Mouse (Mus musculus) monocyte, adult 2 months (primary cell): ENCODE data around the gene Fem1a.

Experiments
- DNase-seq, 2 experiments: peaks; one replicate each; pipeline ENCODE4 v3.0.0; 2022; ENCODE audit warnings: low spot score in 2 of 2, low read depth in 1 of 2

The Fem1a gene

GRCm38 (mm10) chr17:56277567-56277893, 20.9 kb downstream of the Fem1a start:
- no peak for DNase-seq

DNA sequence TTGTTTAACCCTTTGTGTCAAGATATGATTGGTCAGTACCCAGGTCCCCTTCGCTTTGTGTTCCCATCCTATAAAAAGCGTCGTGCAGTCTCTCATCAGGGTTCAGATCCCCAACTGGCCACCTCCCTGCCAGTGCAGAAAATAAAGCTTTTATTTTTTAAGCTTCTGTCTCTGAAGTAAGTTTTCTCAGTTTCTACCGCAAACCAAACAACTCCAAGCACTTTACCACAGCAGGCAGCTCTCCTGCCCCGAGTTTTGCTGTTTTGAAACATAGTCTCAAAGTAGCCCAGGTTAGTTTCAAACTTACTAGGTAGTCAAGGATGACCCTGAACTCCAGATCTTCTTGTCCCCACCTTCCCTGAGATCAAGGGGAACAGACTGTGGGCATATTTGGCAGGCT, 21.7 kb downstream of the Fem1a start:
- no peak for DNase-seq

- no peak for DNase-seq
Observed at GRCm38 (mm10) chr17:56279481-56280155, 23.0 kb downstream of the Fem1a start.

DNA sequence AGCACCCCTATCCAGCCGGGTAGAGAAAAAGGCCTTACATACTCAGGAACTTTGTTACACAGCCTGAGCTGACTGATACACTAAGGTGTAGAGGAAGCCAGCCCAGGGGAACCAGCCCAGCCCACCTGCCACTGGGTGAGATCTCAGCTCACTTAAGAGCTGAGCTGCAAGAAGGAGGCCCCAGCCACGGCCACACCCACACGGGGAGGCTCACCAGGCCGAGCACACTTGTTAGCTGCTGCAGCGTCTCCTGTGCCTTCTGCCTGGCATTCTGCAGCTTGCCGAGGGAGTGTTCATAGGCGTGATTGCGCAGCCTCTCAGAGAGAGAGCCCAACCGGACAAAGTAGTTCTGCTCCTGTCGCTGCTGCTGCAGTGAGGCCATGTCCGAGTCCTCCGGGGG, 24.6 kb downstream of the Fem1a start:
- DNase-seq = no peak

DNA sequence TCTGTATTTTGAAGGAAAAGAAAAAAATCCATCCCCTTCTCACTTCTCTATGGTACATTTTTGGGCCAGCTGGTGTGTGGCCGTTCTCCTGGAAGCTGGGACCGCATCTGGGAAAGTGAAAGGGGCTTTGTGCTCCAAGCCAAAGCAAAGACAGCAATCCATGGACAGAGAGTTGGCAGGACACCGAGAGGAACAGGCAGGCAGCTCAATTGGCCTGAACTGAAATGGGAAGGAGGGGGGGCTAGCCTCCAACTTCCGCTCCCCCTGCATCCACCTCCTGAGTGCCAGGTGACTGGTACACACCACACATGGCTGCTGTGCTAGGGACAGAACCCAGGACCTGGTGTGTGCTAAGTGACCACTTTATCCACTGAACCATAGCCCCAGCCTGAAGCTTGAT, 26.2 kb downstream of the Fem1a start:
- no peak for DNase-seq

GRCm38 (mm10) chr17:56283316-56283715, 26.7 kb downstream of the Fem1a start:
- no peak for DNase-seq

DNA sequence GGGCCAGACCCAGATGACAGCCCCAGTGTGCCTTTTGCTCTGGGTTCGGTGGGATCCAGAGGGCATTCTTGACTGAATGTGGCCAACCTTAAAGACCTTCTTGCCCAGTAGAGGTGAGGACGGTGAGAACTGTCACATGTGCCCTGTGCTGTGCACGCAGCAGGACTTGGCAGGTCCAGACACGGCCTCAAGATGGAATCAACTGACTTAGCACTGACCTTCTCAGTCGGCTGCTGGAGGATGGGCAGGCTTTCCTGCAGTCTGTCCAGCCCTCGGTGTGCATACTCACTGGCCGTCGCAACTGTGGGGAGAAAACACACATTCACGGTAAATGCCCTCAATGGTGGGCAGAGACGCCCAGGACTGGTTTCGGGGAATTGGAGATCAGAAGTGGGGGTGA, 29.4 kb downstream of the Fem1a start:
- no peak for DNase-seq

GRCm38 (mm10) chr17:56287830-56288229, 31.2 kb downstream of the Fem1a start:
- DNase-seq = no peak

DNA sequence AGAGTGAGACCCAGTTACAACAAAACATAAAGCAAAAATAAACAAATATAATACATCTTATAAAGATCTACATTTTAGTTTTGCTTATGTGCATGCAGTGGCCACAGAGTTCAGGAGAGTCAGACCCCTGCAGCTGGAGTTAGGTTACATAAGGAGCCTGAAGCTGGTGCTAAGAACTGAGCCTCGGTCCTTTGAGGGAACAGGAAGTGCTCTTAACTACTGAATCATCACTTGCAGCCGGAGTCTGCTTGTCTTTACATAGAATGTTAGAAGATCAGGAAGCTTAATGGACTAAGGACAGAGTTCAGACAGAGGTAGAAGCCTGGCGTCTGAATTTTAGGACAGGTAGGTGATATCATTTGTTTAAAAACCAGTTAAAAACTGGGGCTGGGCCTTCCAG, 32.3 kb downstream of the Fem1a start:
- DNase-seq = no peak

GRCm38 (mm10) chr17:56289371-56290331, 33.0 kb downstream of the Fem1a start:
- DNase-seq = no peak

DNA sequence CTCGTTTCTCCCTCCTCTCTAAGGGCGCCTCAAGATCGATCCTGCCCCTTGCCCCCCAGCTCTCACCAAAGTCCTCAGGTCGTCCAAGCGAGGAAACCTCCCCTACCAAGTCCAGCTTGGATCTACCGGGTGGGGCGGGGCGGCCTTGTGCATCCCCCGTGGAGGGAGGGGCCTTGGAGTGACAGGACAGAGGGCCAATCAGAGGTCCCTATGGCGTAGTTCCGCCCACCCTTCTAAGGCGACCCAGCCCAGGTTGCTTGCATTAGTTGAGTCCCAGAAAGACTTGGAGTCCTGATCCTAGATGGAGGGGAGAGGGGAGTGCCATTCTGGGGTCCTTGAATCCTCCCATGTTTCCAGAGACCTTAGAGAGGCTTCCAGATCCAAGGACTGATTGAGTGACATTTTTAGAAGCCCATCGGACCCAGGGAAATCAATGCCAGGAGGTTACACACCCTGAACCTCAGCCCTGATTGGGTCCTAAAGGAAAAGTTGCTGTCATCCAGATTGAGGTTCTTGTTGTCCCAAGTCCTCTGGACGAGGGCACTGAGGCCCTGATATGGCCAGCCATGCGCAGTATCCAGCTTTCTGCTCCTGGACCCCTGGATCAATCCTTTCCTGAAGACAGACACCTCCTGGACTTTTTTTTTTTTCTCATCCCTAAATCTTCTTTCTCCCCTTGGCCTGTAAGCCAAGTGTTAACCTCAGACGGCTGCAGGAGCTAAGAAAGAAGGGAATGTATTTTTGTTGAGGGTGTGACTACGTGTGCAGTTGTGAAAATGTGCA, 34.0 kb downstream of the Fem1a start:
- DNase-seq = peak; percentile 70 to 82

DNA sequence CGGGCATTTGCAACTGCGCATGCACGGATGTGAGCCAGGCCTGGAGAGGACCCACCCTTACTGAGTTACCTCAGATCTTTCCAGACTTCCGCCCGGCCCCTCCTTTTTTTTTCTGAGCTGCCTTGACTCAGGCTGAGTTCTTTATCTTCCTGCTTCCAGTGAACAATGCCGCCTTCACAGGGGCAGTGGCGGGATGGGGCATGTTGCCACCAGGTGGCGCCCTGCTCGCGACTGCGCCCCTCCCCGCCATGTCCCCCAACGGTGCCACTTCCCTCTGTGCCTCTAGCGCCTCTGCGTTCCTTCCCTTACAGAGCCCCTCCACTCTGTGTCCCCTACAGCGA, 34.5 kb downstream of the Fem1a start:
- peak; percentile 81 to 86 for DNase-seq

DNA sequence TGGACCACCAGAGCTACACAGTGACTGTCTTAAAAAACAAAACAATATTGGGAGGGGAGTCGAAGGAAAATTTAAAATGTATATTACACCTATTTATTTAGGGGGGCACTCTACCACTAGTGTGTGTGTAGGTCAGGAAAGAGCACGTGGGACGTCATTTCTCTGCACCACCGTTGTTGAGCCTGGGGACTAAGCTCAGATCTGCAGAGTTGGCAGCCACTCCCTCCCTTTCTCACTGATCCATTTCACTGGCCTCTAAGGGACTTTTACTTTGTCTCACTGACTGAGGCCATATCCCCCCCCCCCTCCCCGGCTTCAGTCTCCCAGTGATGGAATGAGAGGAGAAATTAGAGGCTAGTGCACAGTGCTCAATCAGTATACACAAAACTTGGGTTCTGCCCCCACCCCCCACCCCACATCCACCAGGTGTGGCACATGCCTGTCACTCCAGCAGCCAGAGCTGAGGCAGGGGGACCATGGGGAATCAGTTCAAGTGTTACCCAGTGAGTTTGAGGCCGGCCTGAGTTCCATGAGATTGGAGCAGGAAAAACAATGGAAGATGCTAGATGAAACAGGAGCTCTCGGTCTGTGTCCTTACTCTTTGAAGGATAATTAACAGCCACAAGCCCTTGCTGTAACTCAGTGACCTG, 35.3 kb downstream of the Fem1a start:
- DNase-seq = no peak

DNA sequence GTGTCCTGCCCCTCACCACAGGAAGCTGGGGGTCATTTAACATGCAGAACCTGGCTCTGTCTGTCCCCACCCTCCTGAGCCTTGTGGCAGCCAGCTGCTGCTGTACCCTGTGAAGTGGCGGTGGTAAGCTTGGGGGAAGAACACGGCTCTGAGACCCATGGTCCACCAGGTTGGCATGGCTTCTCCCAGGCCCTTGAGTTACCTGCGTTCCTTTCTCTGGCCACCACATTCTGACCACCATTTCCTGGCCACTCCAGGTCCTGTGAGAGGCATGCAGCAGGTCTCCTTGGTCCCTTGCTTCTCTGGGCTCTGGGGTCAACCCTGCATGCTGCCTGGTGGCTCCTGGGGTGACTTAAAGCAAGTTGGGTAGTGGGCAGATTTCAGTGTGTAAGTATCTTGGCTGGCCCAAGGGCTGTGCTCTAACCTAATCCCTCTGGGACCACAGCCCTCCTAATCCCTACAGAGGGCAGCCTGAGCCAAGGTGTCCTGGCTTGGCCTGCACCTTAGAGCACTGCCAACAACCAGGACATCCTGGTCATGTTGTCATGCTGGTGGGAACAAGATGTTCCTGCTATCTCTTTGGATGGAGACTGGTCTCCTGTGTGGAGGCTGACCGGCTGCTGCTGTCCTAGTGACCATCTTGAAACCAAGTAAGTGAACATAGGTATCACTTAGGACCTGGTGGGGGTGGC, 36.1 kb downstream of the Fem1a start, which contains the start of gene Plin3:
Plin3 (minus strand) TSS at position 343 of the 692 bp plus-strand sequence.
- DNase-seq = no peak

GRCm38 (mm10) chr17:56293291-56293690, 36.7 kb downstream of the Fem1a start:
- no peak for DNase-seq

- DNase-seq = no peak
Observed at GRCm38 (mm10) chr17:56294241-56294640, 37.6 kb downstream of the Fem1a start.

DNA sequence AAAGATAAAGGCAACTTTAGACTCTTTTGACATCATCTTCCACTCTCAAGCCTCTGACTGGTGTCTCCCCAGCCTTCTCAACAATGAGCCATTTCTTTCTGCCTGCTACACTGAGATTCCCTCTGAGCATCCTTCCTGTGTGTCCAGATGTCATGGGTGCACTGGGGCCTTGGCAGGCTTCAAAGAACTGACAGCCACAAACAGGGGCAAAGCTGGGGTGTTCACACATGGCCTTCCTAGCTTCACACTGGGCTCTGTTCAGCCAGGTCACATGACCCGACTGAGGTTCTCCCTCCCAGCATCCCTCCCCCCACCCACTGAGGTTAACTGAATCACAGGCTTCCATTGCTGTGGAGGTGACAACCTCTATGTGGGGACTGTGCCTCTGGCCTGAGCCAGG, 39.6 kb downstream of the Fem1a start:
- no peak for DNase-seq

GRCm38 (mm10) chr17:56298238-56298637, 41.6 kb downstream of the Fem1a start:
- DNase-seq = no peak

DNA sequence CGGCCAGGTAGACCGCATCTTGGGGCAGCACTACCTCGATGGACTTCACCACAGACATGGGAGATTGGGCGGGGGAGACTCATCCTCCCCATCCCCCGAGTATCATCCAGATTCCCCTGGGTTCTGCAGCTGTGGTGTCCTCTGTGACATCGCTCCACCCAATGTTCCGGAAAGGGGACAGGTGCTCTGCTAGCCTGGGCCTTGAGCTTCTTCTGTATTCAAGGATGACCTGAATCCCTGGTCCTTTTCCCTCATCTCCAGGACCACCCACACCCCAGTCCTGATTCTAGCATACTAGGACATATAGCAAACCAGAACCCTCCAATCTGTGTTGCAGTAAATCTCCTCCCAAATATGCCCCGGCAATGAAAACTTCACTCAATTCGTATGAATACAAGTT, 43.6 kb downstream of the Fem1a start, which contains the start of gene Arrdc5:
Arrdc5 (minus strand) TSS at position 101 of the 400 bp plus-strand sequence.
- no peak for DNase-seq

DNA sequence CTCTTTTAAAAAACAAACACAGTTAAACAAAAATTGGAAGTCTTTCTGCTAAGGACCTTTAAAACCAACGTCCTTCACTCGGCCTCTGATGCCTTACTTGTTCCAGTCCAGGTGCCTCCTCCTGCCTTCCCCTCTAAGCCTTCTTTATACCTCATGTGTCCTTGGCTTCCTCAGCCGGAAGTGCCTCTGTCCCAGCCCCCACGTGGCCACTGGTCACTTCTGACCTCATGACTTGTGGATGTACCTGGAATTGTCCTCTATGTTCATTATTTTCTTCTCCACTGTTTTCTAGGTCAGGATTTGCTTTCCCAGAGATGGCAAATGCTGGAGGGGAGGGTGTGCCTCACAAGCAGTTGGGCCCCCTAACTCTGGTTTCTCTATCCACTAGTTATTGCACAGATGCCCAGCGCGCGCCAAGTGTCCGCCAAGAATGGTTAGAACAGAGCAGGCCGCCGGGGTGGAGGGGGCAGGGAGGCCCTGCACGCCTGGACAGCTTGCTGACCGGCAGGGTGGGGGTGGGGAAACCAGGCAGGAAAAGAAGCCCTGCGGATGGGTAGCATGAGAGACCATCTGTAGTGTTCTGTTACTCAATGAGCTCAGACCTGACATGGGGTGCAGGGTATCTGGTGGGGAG, 45.9 kb downstream of the Fem1a start:
- no peak for DNase-seq
